Mouse (Mus musculus) embryonic facial prominence, embryonic 15.5 days (tissue): ENCODE measurements at regions not wholly inside any gene's neighbourhood (a gene's known extent, or its start where the extent isn't known, plus 50 kb on each side); places are given as distances from the start of the nearest gene placed in this dataset.
A peak's percentile ranks its signal among the peaks of the same experiment; 100 is the strongest.

Source experiments
- ATAC-seq: fragments of 200-750 bp; cut with Nextera tagmentation; 2 replicates; pipeline ENCODE4 v1.8.0; 2017; ENCODE audit warnings: low read depth, moderate TSS enrichment; ENCODE audit not compliant: insufficient number of reproducible peaks, low FRiP score, low TSS enrichment
- H3K27ac ChIP-seq: fragments of 300-500 bp; sonication (generic); replicated peaks from 2 replicates; pipeline ENCODE4 v1.5.1; 2015; ENCODE audit warnings: mild to moderate bottlenecking, inconsistent platforms
- H3K27me3 ChIP-seq: fragments of 300-500 bp; sonication (generic); 2 replicates; pipeline ENCODE4 v1.6.1; 2015; ENCODE audit warnings: inconsistent platforms
- H3K36me3 ChIP-seq: fragments of 300-500 bp; sonication (generic); 2 replicates; pipeline ENCODE4 v1.6.1; 2015; ENCODE audit warnings: mild to moderate bottlenecking, inconsistent platforms
- H3K4me1 ChIP-seq: fragments of 300-500 bp; sonication (generic); 2 replicates; pipeline ENCODE4 v1.6.1; 2015; ENCODE audit warnings: inconsistent platforms
- H3K4me2 ChIP-seq: fragments of 300-500 bp; sonication (generic); replicated peaks from 2 replicates; pipeline ENCODE4 v1.6.1; 2015; ENCODE audit warnings: mild to moderate bottlenecking, inconsistent platforms
- H3K4me3 ChIP-seq: fragments of 300-500 bp; sonication (generic); replicated peaks from 2 replicates; pipeline ENCODE4 v1.5.1; 2015; ENCODE audit warnings: mild to moderate bottlenecking, inconsistent platforms
- H3K9ac ChIP-seq: fragments of 300-500 bp; sonication (generic); 2 replicates; pipeline ENCODE4 v1.6.1; 2015; ENCODE audit warnings: inconsistent platforms
- H3K9me3 ChIP-seq: fragments of 300-500 bp; sonication (generic); replicated peaks from 2 replicates; pipeline ENCODE4 v1.6.1; 2016; ENCODE audit warnings: inconsistent platforms
- WGBS: fragments of 180-500 bp; shearing (Covaris S2); methylation state at CpG from one replicate; pipeline ENCODE4 v1.1.7; 2015; 5-methylcytosine and 5-hydroxymethylcytosine counted together

- Histone ChIP-seq H3K4me1 (peaks cover 5% of the 10 kb centered on the region), H3K36me3 (no peaks in the 10 kb centered on the region), H3K9ac (no peak overlapping the region), H3K4me2 (peak overlapping the region; percentile 23), H3K27ac (no peak overlapping the region), H3K27me3 (no peaks in the 10 kb centered on the region), H3K9me3 (no peaks in the 10 kb centered on the region), H3K4me3 (peak overlapping the region; percentile 16; the same call in 1 of the 2 replicates)
- 53% methylated on average over 10 of the region's 10 CpGs for WGBS
- no peak for ATAC-seq
These were observed 54.5 kb upstream of the Hif1a start for GRCm38 (mm10) chr12:73846672-73847071.

DNA sequence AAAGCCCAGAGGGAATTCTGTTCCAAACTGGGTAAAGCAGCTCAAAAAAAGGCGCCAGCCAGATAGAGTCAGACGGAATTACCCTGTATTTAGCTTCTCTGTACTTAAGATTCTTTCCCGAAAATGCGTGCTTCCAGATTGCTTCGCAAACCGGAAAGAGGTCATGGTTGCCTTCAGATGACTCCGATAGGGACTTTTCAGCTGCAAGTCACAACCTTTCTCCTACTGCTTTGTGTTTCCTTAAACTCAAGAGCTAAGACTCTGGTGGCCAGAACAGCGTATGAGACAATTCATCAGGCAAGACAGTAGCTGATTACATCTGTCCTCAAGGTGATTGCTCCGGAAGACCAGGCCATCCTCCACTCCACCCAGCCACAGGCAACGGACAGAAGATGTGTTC is 53.8 kb upstream of the Hif1a start:
- ATAC-seq, result no peak
- H3K27ac ChIP-seq, result peak overlapping the region; percentile 44; the same call in 1 of the 2 replicates
- WGBS, result 64% methylated on average over 10 of the region's 10 CpGs
- H3K4me2 ChIP-seq, result peak overlapping the region; percentile 23
- H3K36me3 ChIP-seq, result no peaks in the 10 kb centered on the region
- H3K27me3 ChIP-seq, result no peaks in the 10 kb centered on the region
- no peaks in the 10 kb centered on the region for H3K9me3 ChIP-seq
- peaks cover 5% of the 10 kb centered on the region for H3K4me1 ChIP-seq
- H3K4me3 ChIP-seq, result no peak overlapping the region
- H3K9ac ChIP-seq, result no peak overlapping the region

GRCm38 (mm10) chr12:73850831-73851230 is 50.3 kb upstream of the Hif1a start:
- H3K9me3 ChIP-seq, result no peaks in the 10 kb centered on the region
- peaks cover 5% of the 10 kb centered on the region for H3K4me1 ChIP-seq
- H3K9ac ChIP-seq, result no peak overlapping the region
- H3K4me3 ChIP-seq, result no peak overlapping the region
- no peaks in the 10 kb centered on the region for H3K36me3 ChIP-seq
- WGBS, result 81% methylated on average over 2 of the region's 2 CpGs
- H3K4me2 ChIP-seq, result no peak overlapping the region
- no peak for ATAC-seq
- H3K27me3 ChIP-seq, result no peaks in the 10 kb centered on the region
- H3K27ac ChIP-seq, result no peak overlapping the region
